Mouse (Mus musculus): ENCODE data around the gene Add1. TPM values are rescaled to one million over a fixed set of nuclear protein-coding genes. Genes with fewer than 3 reads are reported as not detected.

The Add1 gene
- 272 and 279 TPM in 2 replicates for total RNA-seq (2014; rRNA removed)
- 165 and 166 TPM in 2 replicates for polyA plus RNA-seq (2015; fragmentation: Nextera tagmentation; extraction: Ambion mirVana)

DNA sequence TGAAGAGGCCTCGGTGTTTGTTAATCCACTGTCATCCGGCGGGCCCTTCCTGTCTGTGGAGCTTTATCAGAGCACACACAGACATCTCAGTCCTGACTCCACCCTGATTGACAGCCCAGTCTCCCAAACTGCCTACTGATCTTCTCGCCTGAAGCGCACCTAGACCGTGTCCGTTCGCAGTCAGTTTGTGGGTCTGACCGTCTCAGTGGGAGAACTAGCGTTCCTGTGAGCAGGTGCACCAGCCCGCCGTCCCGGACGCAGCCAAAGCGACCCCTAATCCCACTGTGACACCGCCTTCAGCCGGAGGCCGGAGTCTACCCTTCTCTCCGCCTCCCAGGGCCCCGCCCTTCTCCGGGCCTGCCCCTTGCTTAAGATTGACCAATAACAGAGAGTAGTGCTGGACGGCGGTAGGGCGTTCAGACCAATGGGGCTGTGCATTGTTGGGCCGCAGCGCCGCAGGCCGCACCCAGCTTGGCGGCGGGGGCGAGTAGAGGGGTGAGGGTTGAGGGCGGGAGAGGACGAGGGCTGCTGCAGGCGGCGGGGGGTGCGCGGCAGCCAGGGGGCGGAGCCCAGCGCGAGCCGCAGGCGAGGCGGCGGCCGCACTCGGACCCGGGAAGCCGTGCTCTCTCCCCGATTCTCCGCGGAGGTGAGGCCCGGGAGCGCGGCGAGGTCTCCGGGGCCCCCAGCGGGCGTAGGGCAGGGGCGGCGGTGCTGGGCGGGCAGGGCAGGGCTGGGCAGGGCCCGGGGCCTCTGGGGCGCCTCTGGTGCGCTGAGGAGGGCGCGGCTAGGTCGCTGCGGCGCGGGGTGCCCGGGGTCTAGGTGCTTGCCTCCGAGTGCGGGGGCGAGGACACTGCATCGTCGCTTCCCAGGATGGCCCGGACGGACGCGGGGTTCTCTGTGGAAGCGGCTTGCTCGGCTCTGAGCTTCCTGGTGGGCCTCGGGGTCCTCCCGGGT lies at the start of gene Add1:
TSS of gene Add1 (plus strand) at position 397 of the 954 bp plus-strand sequence.
- WGBS, result 2% methylated on average over 68 of the region's 84 CpGs
- TF ChIP-seq CTCF (IDR thresholded peaks at IDR 0.05; ENCODE audit: low read depth), result no peak
- H3K9ac ChIP-seq (replicated peaks; ENCODE audit: low read length), result peak within 1 kb of the TSS; percentile 99
- ATAC-seq (peak; percentile 100), DNase-seq (ENCODE audit: low spot score) (peak; percentile 97)
- H3K36me3 ChIP-seq (ENCODE audit: insufficient read depth, low read length), result no peaks in the 10 kb centered on the region
- H3K27ac ChIP-seq, result peak within 1 kb of the TSS; percentile 90
- H3K4me1 ChIP-seq (ENCODE audit: insufficient read depth, low read length), result peaks cover 9% of the 10 kb centered on the region
- H3K4me2 ChIP-seq (ENCODE audit: low read depth, low read length), result peak within 1 kb of the TSS; percentile 59
- H3K4me3 ChIP-seq (ENCODE audit: low read length), result peak within 1 kb of the TSS; percentile 87
- H3K27me3 ChIP-seq (ENCODE audit: insufficient read depth, low read length), result no peaks in the 10 kb centered on the region
- H3K9me3 ChIP-seq (ENCODE audit: low read length), result no peaks in the 10 kb centered on the region

DNA sequence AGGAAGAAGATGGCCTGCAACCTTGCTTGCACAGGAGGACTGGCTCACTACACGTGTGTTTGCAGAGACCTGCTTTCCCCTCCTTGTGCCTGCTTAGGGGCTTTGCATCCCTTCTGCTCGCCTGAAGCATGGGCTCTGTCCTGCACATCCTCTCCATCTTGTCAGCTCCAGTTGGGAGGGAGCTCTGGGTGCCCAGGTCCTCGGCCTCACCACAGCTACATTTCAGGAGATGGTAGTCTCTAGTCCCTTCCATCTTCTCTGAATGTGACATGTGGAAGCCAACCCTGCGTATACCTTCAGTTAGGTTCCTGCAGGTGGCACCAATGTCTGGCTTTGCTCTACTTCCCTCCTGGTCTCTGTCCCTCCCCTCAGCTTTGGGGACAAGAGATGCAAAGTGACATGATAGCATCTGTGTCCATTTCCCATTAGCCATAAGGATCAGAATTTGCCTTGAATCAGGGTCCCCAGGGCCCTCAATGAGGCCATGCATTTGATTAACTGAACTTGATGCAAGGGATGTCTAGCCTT lies 49.4 kb upstream of the Add1 start:
- no peak for DNase-seq (ENCODE audit: low spot score)
- no peak overlapping the region for H3K4me3 ChIP-seq (ENCODE audit: low read length)
- H3K4me1 ChIP-seq (ENCODE audit: insufficient read depth, low read length), result peaks cover 4% of the 10 kb centered on the region; the same call in 1 of the 2 replicates
- H3K9ac ChIP-seq (replicated peaks; ENCODE audit: low read length), result no peak overlapping the region
- no peak overlapping the region for H3K4me2 ChIP-seq (ENCODE audit: low read depth, low read length)
- peak; percentile 24; the same call in 1 of the 2 replicates for TF ChIP-seq CTCF (IDR thresholded peaks at IDR 0.05; ENCODE audit: low read depth)
- H3K27ac ChIP-seq, result no peak overlapping the region
- ATAC-seq, result no peak
- no peaks in the 10 kb centered on the region for H3K36me3 ChIP-seq (ENCODE audit: insufficient read depth, low read length)
- WGBS, result 55% methylated on average over 4 of the region's 4 CpGs
- no peaks in the 10 kb centered on the region for H3K9me3 ChIP-seq (ENCODE audit: low read length)
- H3K27me3 ChIP-seq (ENCODE audit: insufficient read depth, low read length), result no peaks in the 10 kb centered on the region

GRCm38 (mm10) chr5:34524511-34524910 lies 49.0 kb upstream of the Add1 start:
- DNase-seq (ENCODE audit: low spot score) (no peak), ATAC-seq (no peak)
- Histone ChIP-seq H3K4me1 (ENCODE audit: insufficient read depth, low read length) (peaks cover 4% of the 10 kb centered on the region; the same call in 1 of the 2 replicates), H3K9me3 (ENCODE audit: low read length) (no peaks in the 10 kb centered on the region), H3K4me2 (ENCODE audit: low read depth, low read length) (no peak overlapping the region), H3K36me3 (ENCODE audit: insufficient read depth, low read length) (no peaks in the 10 kb centered on the region), H3K27ac (no peak overlapping the region), H3K4me3 (ENCODE audit: low read length) (no peak overlapping the region), H3K27me3 (ENCODE audit: insufficient read depth, low read length) (no peaks in the 10 kb centered on the region), H3K9ac (replicated peaks; ENCODE audit: low read length) (no peak overlapping the region)
- TF ChIP-seq CTCF (IDR thresholded peaks at IDR 0.05; ENCODE audit: low read depth), result no peak

GRCm38 (mm10) chr5:34525663-34526476 lies 47.6 kb upstream of the Add1 start, which contains the start of gene Sh3bp2:
Gene Sh3bp2, plus strand, starts transcription at chr5:34525838.
- H3K27ac ChIP-seq, result no peak within 1 kb of the TSS
- no peaks in the 10 kb centered on the region for H3K9me3 ChIP-seq (ENCODE audit: low read length)
- H3K4me1 ChIP-seq (ENCODE audit: insufficient read depth, low read length), result peaks cover 4% of the 10 kb centered on the region; the same call in 1 of the 2 replicates
- no peaks in the 10 kb centered on the region for H3K27me3 ChIP-seq (ENCODE audit: insufficient read depth, low read length)
- DNase-seq (ENCODE audit: low spot score) (peak; percentile 80), ATAC-seq (peak; percentile 88)
- H3K36me3 ChIP-seq (ENCODE audit: insufficient read depth, low read length), result no peaks in the 10 kb centered on the region
- 4% methylated on average over 36 of the region's 38 CpGs for WGBS
- peak within 1 kb of the TSS; percentile 49 for H3K9ac ChIP-seq (replicated peaks; ENCODE audit: low read length)
- TF ChIP-seq CTCF (IDR thresholded peaks at IDR 0.05; ENCODE audit: low read depth), result no peak; the same call in 1 of the 2 replicates
- H3K4me2 ChIP-seq (ENCODE audit: low read depth, low read length), result peak within 1 kb of the TSS; percentile 85
- peak within 1 kb of the TSS; percentile 51 for H3K4me3 ChIP-seq (ENCODE audit: low read length)

GRCm38 (mm10) chr5:34526477-34526775 lies 47.0 kb upstream of the Add1 start:
- 0 out of 2 replicates have a peak overlapping the region, but pooled peaks have one; percentile 51 for H3K4me3 ChIP-seq (ENCODE audit: low read length)
- no peaks in the 10 kb centered on the region for H3K27me3 ChIP-seq (ENCODE audit: insufficient read depth, low read length)
- H3K36me3 ChIP-seq (ENCODE audit: insufficient read depth, low read length), result no peaks in the 10 kb centered on the region
- H3K9me3 ChIP-seq (ENCODE audit: low read length), result no peaks in the 10 kb centered on the region
- no peak overlapping the region for H3K9ac ChIP-seq (replicated peaks; ENCODE audit: low read length)
- H3K27ac ChIP-seq, result no peak overlapping the region
- TF ChIP-seq CTCF (IDR thresholded peaks at IDR 0.05; ENCODE audit: low read depth), result no peak
- WGBS, result 47% methylated on average over 5 of the region's 5 CpGs
- no peak for ATAC-seq
- H3K4me1 ChIP-seq (ENCODE audit: insufficient read depth, low read length), result peaks cover 4% of the 10 kb centered on the region; the same call in 1 of the 2 replicates
- no peak for DNase-seq (ENCODE audit: low spot score)
- H3K4me2 ChIP-seq (ENCODE audit: low read depth, low read length), result peak overlapping the region; percentile 85

- ATAC-seq, result no peak
- Histone ChIP-seq H3K36me3 (ENCODE audit: insufficient read depth, low read length) (no peaks in the 10 kb centered on the region), H3K4me3 (ENCODE audit: low read length) (no peak overlapping the region), H3K4me2 (ENCODE audit: low read depth, low read length) (no peak overlapping the region), H3K9me3 (ENCODE audit: low read length) (no peaks in the 10 kb centered on the region), H3K27ac (no peak overlapping the region), H3K9ac (replicated peaks; ENCODE audit: low read length) (no peak overlapping the region), H3K27me3 (ENCODE audit: insufficient read depth, low read length) (no peaks in the 10 kb centered on the region), H3K4me1 (ENCODE audit: insufficient read depth, low read length) (peaks cover 4% of the 10 kb centered on the region; the same call in 1 of the 2 replicates)
- 87% methylated on average over 2 of the region's 2 CpGs for WGBS
- no peak for TF ChIP-seq CTCF (IDR thresholded peaks at IDR 0.05; ENCODE audit: low read depth)
- no peak for DNase-seq (ENCODE audit: low spot score)
Observed at GRCm38 (mm10) chr5:34527352-34527751, 46.1 kb upstream of the Add1 start.

Data from hindbrain, postnatal 0 days (tissue).